Mouse (Mus musculus) forebrain, embryonic 12.5 days (tissue): ENCODE data around the gene Cilp. TPM values are rescaled to one million over a fixed set of nuclear protein-coding genes. Genes with fewer than 3 reads are reported as not detected.

Source experiments
- ATAC-seq: fragments of 200-750 bp; cut with Nextera tagmentation; 2 replicates; pipeline ENCODE4 v1.8.0; 2017; ENCODE audit warnings: moderate TSS enrichment; ENCODE audit not compliant: low FRiP score
- H3K27ac ChIP-seq: fragments of 300-500 bp; sonication (generic); 2 replicates; pipeline ENCODE4 v1.5.1; 2016; ENCODE audit warnings: mild to moderate bottlenecking
- H3K27me3 ChIP-seq: fragments of 300-500 bp; sonication (generic); 2 replicates; pipeline ENCODE4 v1.6.1; 2016; ENCODE audit warnings: mild to moderate bottlenecking
- H3K36me3 ChIP-seq: fragments of 300-500 bp; sonication (generic); replicated peaks from 2 replicates; pipeline ENCODE4 v1.6.1; 2016; ENCODE audit warnings: mild to moderate bottlenecking
- H3K4me1 ChIP-seq: fragments of 300-500 bp; sonication (generic); 2 replicates; pipeline ENCODE4 v1.6.1; 2016
- H3K4me2 ChIP-seq: fragments of 300-500 bp; sonication (generic); 2 replicates; pipeline ENCODE4 v1.6.1; 2016; ENCODE audit warnings: mild to moderate bottlenecking, moderate library complexity
- H3K4me3 ChIP-seq: fragments of 300-500 bp; sonication (generic); replicated peaks from 2 replicates; pipeline ENCODE4 v1.5.1; 2016; ENCODE audit warnings: mild to moderate bottlenecking
- H3K9ac ChIP-seq: fragments of 300-500 bp; sonication (generic); 2 replicates; pipeline ENCODE4 v1.6.1; 2016; ENCODE audit warnings: mild to moderate bottlenecking
- H3K9me3 ChIP-seq: fragments of 300-500 bp; sonication (generic); 2 replicates; pipeline ENCODE4 v1.6.1; 2016
- WGBS: fragments of 180-500 bp; shearing (Covaris S2); methylation state at CpG from one replicate; pipeline ENCODE4 v1.1.7; 2016; 5-methylcytosine and 5-hydroxymethylcytosine counted together
- polyA plus RNA-seq: library from polyadenylated mRNA; unstranded; fragments of >200 nt; fragmentation: Nextera tagmentation; extraction: Ambion mirVana; gene quantifications from 2 replicates; pipeline ENCODE4 v1.2.1, GENCODE M21; 2016

Cilp gene
- polyA plus RNA-seq, 1 experiment from 2014 or later, result 0.65 TPM

GRCm38 (mm10) chr9:65302327-65302983 is 37.5 kb downstream of the Cilp start:
- H3K27me3 ChIP-seq, result no peaks in the 10 kb centered on the region
- no peak for ATAC-seq

GRCm38 (mm10) chr9:65303586-65303985 is 38.6 kb downstream of the Cilp start:
- 97% methylated on average over 4 of the region's 4 CpGs for WGBS
- Histone ChIP-seq H3K9me3 (no peaks in the 10 kb centered on the region), H3K4me2 (no peak overlapping the region), H3K4me3 (no peak overlapping the region), H3K36me3 (peaks cover 58% of the 10 kb centered on the region), H3K4me1 (no peaks in the 10 kb centered on the region), H3K27me3 (no peaks in the 10 kb centered on the region), H3K27ac (no peak overlapping the region), H3K9ac (no peak overlapping the region)
- ATAC-seq, result no peak

More at GRCm38 (mm10) chr9:65302327-65302983, 37.5 kb downstream of the Cilp start:
- 94% methylated on average over 4 of the region's 4 CpGs for WGBS
- Histone ChIP-seq H3K36me3 (peaks cover 55% of the 10 kb centered on the region), H3K4me1 (no peaks in the 10 kb centered on the region), H3K4me2 (no peak overlapping the region), H3K9me3 (no peaks in the 10 kb centered on the region), H3K27ac (no peak overlapping the region), H3K9ac (no peak overlapping the region), H3K4me3 (no peak overlapping the region)

- Histone ChIP-seq H3K27me3 (no peaks in the 10 kb centered on the region), H3K9me3 (no peaks in the 10 kb centered on the region), H3K4me2 (no peak overlapping the region), H3K36me3 (peaks cover 64% of the 10 kb centered on the region), H3K4me1 (no peaks in the 10 kb centered on the region), H3K4me3 (no peak overlapping the region), H3K9ac (no peak overlapping the region), H3K27ac (no peak overlapping the region)
- 82% methylated on average over 4 of the region's 4 CpGs for WGBS
- ATAC-seq, result no peak
These were observed 39.3 kb downstream of the Cilp start for GRCm38 (mm10) chr9:65304300-65304699.

- Histone ChIP-seq H3K4me3 (no peak overlapping the region), H3K36me3 (peaks cover 57% of the 10 kb centered on the region), H3K4me1 (no peaks in the 10 kb centered on the region), H3K4me2 (no peak overlapping the region), H3K9me3 (no peaks in the 10 kb centered on the region), H3K27ac (no peak overlapping the region), H3K9ac (no peak overlapping the region), H3K27me3 (no peaks in the 10 kb centered on the region)
- no peak for ATAC-seq
- WGBS, result 98% methylated on average over 2 of the region's 2 CpGs
These were observed 41.7 kb downstream of the Cilp start for GRCm38 (mm10) chr9:65306672-65307071.

- ATAC-seq, result no peak
- Histone ChIP-seq H3K4me1 (no peaks in the 10 kb centered on the region), H3K27me3 (no peaks in the 10 kb centered on the region), H3K9ac (no peak overlapping the region), H3K36me3 (peaks cover 54% of the 10 kb centered on the region), H3K4me2 (no peak overlapping the region), H3K9me3 (no peaks in the 10 kb centered on the region), H3K4me3 (no peak overlapping the region), H3K27ac (no peak overlapping the region)
- WGBS, result 97% methylated on average over 1 of the region's 1 CpGs
These were observed 43.0 kb downstream of the Cilp start for GRCm38 (mm10) chr9:65308011-65308410.

- Histone ChIP-seq H3K27ac (no peak overlapping the region), H3K4me1 (no peaks in the 10 kb centered on the region), H3K4me2 (no peak overlapping the region), H3K9ac (no peak overlapping the region), H3K27me3 (no peaks in the 10 kb centered on the region), H3K9me3 (no peaks in the 10 kb centered on the region), H3K4me3 (no peak overlapping the region), H3K36me3 (peaks cover 56% of the 10 kb centered on the region)
- WGBS, result 90% methylated on average over 4 of the region's 4 CpGs
- no peak for ATAC-seq
These were observed 47.8 kb downstream of the Cilp start for GRCm38 (mm10) chr9:65312669-65313357.

GRCm38 (mm10) chr9:65313846-65314245 is 48.9 kb downstream of the Cilp start:
- WGBS, result 97% methylated on average over 1 of the region's 1 CpGs
- peaks cover 55% of the 10 kb centered on the region for H3K36me3 ChIP-seq
- no peak for ATAC-seq

GRCm38 (mm10) chr9:65322255-65322900 is 57.4 kb downstream of the Cilp start:
- 93% methylated on average over 11 of the region's 11 CpGs for WGBS
- no peak overlapping the region for H3K9ac ChIP-seq
- ATAC-seq, result no peak

More at GRCm38 (mm10) chr9:65313846-65314245, 48.9 kb downstream of the Cilp start:
- Histone ChIP-seq H3K27ac (no peak overlapping the region), H3K4me3 (no peak overlapping the region), H3K27me3 (no peaks in the 10 kb centered on the region), H3K4me2 (no peak overlapping the region), H3K4me1 (no peaks in the 10 kb centered on the region), H3K9me3 (no peaks in the 10 kb centered on the region), H3K9ac (no peak overlapping the region)

GRCm38 (mm10) chr9:65325971-65326370 is 61.0 kb downstream of the Cilp start:
- Histone ChIP-seq H3K4me1 (no peaks in the 10 kb centered on the region), H3K4me2 (no peak overlapping the region), H3K27me3 (no peaks in the 10 kb centered on the region), H3K4me3 (no peak overlapping the region), H3K36me3 (peaks cover 64% of the 10 kb centered on the region), H3K27ac (no peak overlapping the region), H3K9ac (no peak overlapping the region), H3K9me3 (no peaks in the 10 kb centered on the region)
- no peak for ATAC-seq

More at GRCm38 (mm10) chr9:65322255-65322900, 57.4 kb downstream of the Cilp start:
- no peaks in the 10 kb centered on the region for H3K27me3 ChIP-seq
- H3K4me3 ChIP-seq, result no peak overlapping the region
- peaks cover 60% of the 10 kb centered on the region for H3K36me3 ChIP-seq
- H3K4me1 ChIP-seq, result no peaks in the 10 kb centered on the region
- no peaks in the 10 kb centered on the region for H3K9me3 ChIP-seq
- H3K27ac ChIP-seq, result no peak overlapping the region
- H3K4me2 ChIP-seq, result no peak overlapping the region

GRCm38 (mm10) chr9:65327371-65327770 is 62.4 kb downstream of the Cilp start:
- H3K9me3 ChIP-seq, result no peaks in the 10 kb centered on the region
- ATAC-seq, result no peak
- WGBS, result 100% methylated on average over 2 of the region's 2 CpGs
- no peak overlapping the region for H3K27ac ChIP-seq
- H3K4me3 ChIP-seq, result no peak overlapping the region
- H3K4me2 ChIP-seq, result no peak overlapping the region
- peaks cover 61% of the 10 kb centered on the region for H3K36me3 ChIP-seq
- no peaks in the 10 kb centered on the region for H3K4me1 ChIP-seq
- H3K27me3 ChIP-seq, result no peaks in the 10 kb centered on the region
- no peak overlapping the region for H3K9ac ChIP-seq
